Mouse (Mus musculus) adrenal gland, postnatal 36 days (tissue): Measurements from ENCODE around the gene Ncbp2. TPM values are rescaled to one million over a fixed set of nuclear protein-coding genes. Genes with fewer than 3 reads are reported as not detected.

Source experiments
- DNase-seq, 2 experiments: peaks; one replicate each; pipeline ENCODE4 v3.0.0; 2021; ENCODE audit warnings: mixed read lengths in 1 of 2
- microRNA-seq: library from miRNA; unstranded; fragments of <30 nt; microRNA quantifications from one replicate; pipeline ENCODE4 v1.2.0, GENCODE M21; 2021
- total RNA-seq, 2 experiments: library from RNA; stranded (reverse); gene quantifications; 2 replicates each; pipeline ENCODE4 v1.2.3; 2021

Ncbp2 gene
- total RNA-seq, 2 experiments from 2014 or later = 52.8 to 57.9 TPM

- DNase-seq = no peak
Observed at GRCm38 (mm10) chr16:32008529-32009293, 60.4 kb downstream of the Ncbp2 start.

- DNase-seq = peak; percentile 34 to 48
Observed at GRCm38 (mm10) chr16:32009913-32010312, 61.6 kb downstream of the Ncbp2 start.

GRCm38 (mm10) chr16:32010330-32010729 is 62.0 kb downstream of the Ncbp2 start:
- no peak for DNase-seq

Small RNA genes lying within 50 kb of the gene (microRNA-seq; reads per million reads assigned to microRNA genes)
- gene Gm26269 = not detected

Other genes with a start within 250 kb of the Ncbp2 start
- not detected for gene Meltf, start 69.7 kb upstream of the Ncbp2 start, total RNA-seq
- gene Pigz, start 14.7 kb upstream of the Ncbp2 start, total RNA-seq = 1 to 10 TPM in 1 of 2 experiments, under 1 TPM in 1; 0.23 to 1.0 TPM
- gene 0610012G03Rik, start within 50 bp of the Ncbp2 start, total RNA-seq = 10 to 100 TPM; 42.0 to 42.9 TPM
- 10 to 100 TPM; 21.6 to 25.6 TPM for gene Senp5, start 54.8 kb downstream of the Ncbp2 start, total RNA-seq
- gene Pak2, start 130.8 kb downstream of the Ncbp2 start, total RNA-seq = 10 to 100 TPM; 57.5 to 67.9 TPM
- 10 to 100 TPM; 25.9 to 34.1 TPM for gene Pigx, start 151.2 kb downstream of the Ncbp2 start, total RNA-seq
- gene Cep19, start 151.3 kb downstream of the Ncbp2 start, total RNA-seq = 10 to 100 TPM; 11.7 to 12.6 TPM
- 1 to 10 TPM; 5.3 to 8.2 TPM for gene Nrros, start 217.1 kb downstream of the Ncbp2 start, total RNA-seq
- gene Bex6, start 231.3 kb downstream of the Ncbp2 start, total RNA-seq = not detected